Mouse (Mus musculus) layer of hippocampus, adult 9-10 months (tissue): ENCODE results near the gene Gm49387.

Source experiments
- DNase-seq: peaks from one replicate; pipeline ENCODE4 v3.0.0; 2022; ENCODE audit warnings: low spot score

Gene Gm49387

DNA sequence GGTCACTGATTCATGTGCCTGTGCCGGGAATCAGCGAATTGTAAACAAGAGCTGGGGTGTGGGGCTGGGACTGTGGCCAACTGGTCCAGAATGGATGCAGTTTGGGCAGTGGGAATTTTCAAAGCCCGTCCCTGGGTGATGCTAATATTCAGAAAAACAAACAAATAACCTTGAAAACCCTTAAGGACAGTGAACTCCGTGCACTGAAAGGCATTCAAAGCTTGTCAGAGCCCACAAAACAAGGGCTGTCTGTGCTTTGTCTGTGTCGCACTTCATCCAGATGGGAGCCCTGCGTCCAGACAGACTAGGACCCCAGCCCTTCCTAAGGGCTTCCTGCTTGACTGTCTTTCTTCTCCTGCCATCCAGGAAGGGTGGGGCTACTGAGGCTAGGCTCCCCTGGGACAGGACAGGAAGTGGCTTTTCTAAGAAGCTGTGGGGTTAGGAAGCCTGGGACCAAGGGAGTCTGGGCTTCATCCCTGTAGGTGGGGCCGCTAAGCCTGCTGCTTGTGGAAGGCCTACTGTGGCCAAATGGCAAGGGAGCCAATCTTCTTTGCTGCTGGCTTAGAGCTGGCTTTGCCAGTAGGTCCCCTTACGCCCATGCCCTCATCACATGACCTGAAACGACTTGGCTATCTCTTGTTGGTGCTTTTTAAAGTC, 22.0 kb upstream of the Gm49387 start:
- no peak for DNase-seq

DNA sequence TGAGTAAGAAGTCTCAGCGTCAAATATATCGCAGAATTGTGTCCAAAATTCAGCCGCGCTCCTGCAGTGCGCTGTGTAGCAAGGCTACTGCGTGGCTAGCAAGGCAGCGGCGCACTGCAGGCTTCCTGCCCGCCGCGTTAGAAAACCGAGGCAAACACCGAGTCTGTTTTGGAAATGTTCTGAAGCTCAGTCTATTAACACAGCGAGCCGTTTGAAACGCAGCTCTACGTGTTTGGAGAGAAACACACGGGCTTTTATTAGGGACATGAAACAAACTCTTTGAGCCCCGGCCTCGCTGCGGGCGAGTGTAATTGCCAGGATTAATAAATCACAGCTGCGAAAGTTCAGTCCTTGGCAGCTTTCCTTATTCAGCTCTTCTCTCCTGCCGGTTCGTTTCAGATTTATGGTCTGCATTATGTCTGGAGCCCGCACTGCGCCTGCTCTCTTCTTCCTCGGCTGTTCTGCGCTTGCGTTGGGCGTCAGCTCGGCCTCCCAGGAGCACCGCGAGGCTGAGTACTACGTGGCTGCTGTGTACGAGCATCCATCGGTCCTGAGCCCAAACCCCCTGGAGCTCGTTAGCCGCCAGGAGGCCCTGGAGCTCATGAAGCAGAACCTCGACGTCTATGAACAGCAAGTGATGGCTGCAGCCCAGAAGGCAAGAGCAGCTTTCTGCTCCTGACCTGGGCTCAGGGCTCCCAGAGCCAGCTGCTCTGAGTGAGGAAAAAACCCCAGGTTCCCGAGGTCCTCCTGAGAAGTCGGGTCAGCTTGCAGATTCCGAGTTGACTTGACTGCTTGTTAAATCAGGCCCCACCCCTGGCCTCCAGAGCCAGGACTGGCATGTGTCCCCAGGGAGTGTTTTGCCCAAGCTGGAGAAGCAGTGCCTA, 21.2 kb upstream of the Gm49387 start:
- DNase-seq, result peak; percentile 84

- DNase-seq, result no peak
Measured at GRCm38 (mm10) chr14:31660312-31661093, 19.8 kb upstream of the Gm49387 start.

GRCm38 (mm10) chr14:31659501-31660181, 19.0 kb upstream of the Gm49387 start:
- DNase-seq, result no peak

DNA sequence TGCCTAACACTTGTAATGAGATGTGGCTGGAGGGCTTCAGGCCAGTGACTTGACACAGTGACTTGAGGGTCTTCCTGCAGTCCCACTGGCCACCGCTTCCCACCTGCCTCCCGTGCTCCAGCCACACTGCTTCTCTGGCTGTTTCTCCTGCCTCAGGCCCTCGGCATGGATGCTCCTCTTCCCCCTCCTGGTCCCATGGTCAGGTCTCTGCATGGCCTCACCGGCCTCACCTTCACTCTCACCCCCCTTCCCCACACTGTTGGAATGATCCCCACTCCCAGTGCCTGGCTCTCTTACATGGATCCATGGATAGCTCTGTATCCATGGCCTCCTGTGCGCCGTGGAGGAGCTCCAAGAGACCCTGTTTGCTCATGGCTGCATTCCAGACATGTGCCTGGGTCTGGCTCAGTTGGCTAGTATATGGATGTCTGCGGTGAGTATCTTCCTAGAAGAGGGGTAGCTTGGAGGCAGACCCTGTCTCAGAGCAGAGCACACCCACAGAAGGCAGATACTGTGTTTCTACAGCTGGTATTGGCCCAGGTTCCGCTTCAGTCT, 17.5 kb upstream of the Gm49387 start:
- no peak for DNase-seq

- DNase-seq, result no peak
Measured at GRCm38 (mm10) chr14:31656857-31657645, 16.4 kb upstream of the Gm49387 start.

DNA sequence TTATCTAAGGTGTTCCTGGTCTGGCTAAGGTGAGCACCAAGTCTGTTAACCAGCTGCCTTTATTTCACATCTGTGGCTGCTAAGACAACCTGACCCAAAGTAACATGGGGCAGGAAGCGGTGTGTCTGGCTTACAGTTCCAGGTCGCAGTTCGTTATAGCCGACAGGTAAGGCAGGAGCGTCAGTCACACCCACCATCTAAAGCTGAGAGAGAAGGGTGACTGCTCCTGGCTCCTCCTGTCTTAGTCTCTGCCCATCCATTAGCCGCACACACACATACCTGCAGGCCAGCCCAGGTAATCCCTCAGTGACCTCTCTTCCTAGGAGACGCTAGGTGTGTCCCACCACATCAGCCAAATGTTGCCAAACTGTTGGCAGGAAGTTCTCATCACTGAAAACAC, 15.7 kb upstream of the Gm49387 start:
- no peak for DNase-seq

DNA sequence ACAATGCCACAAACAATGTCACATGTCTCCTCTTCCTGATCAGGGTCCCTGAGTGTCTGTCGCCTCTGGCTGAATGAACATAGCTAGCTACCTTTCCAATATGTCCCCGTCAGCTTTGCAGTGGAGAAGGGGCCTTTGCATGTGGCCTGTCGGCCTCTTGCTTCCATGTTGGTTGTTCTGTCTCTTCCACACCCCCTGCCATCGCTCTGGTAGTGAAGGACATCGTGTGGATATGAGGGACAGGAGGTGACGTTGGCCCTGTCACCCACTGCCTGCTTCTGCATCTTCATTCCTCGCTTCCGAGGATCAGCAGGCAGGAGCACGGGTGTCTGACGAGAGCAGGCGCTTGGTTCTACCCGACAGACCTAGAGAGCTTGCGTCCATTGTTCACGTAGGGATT, 14.7 kb upstream of the Gm49387 start:
- no peak for DNase-seq

- DNase-seq, result no peak
Measured at GRCm38 (mm10) chr14:31654816-31655215, 14.1 kb upstream of the Gm49387 start.

GRCm38 (mm10) chr14:31653101-31653875, 12.6 kb upstream of the Gm49387 start:
- no peak for DNase-seq

- DNase-seq, result no peak
Measured at GRCm38 (mm10) chr14:31652624-31653023, 11.9 kb upstream of the Gm49387 start.

- no peak for DNase-seq
Measured at GRCm38 (mm10) chr14:31652106-31652505, 11.4 kb upstream of the Gm49387 start.

DNA sequence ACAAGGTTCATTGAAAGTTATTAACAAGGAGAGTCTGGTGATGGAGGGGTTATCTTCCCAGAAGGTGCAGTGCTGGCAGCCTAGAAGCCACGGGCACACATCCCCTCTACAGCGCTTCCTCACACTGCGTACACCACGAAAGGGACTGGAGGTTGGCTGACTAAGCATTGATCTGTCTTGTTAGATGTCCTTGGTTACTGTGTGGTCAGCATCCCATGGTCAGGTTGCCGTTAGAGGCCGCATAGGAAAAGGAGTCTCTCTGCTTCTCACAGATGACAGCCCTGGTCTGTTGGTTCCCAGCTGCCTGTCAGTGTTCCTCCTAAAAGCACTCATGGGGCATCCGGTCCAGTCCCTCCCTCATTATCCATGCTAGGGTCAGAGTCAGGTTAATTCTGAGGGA, 10.5 kb upstream of the Gm49387 start:
- DNase-seq, result no peak

DNA sequence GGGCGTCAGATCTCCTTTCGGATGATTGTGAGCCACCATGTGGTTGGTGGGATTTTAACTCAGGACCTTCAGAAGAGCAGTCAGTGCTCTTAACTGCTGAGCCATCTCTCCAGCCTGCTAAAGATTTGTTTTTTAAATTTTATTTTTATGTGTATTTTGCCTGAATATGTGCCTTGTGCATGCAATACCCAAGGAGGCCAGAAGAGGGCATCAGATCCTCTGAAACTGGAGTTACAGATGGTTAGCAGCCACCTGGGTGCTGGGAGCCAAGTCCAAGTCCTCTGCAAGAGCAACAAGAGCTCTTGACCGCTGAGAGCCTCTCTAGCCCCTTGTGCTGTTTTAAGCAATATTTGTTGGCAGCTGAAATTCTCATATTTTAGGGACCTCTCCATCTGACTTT, 9.7 kb upstream of the Gm49387 start:
- no peak for DNase-seq

DNA sequence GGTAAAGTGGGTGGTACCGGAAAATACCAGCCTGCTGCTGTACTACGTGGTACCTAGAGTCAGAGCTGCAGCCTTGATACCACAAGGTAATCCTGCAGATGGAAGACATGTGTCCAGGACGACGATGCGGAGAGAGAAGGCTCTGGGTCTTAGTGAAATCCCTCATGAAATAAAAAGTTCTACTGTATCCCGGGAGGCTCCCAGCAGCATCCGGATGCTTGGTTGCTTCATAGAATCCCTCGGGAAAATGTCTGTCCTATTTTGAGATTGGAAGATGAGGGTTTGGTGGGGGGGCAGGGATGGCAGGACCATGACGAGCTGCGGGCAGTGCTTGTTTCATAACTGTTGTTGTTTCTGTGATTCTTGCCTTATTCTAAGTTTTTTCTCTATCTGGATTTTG, 7.3 kb upstream of the Gm49387 start:
- no peak for DNase-seq

GRCm38 (mm10) chr14:31645920-31646319, 5.2 kb upstream of the Gm49387 start:
- no peak for DNase-seq

DNA sequence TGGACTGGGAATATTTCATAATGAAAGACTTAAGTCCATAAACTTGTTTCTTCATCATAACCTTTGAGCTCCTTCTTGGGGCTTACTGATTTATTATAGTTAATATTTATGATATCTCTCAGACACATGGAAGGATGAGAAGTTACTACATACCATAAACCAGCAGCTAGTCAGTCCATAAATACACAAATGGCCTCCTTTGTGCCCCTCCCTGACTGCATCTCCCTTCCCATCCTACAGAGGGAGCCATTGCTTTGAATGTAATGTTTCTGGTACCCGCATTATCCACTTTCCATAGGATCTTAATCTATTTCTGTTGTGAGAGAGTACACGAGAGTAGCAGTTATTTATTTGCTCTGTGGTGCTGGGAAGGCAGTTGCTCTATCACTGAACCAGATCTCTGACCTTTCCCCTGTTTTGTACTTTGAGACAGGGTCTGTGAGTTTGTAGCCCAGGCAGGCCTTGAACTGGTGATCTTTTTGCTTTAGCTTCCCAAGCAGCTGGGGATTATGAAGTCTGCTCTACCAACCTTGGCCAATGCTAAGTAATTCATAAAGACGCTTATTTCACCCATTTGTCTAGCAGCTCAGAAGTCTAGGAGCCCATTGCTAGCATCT, 4.4 kb upstream of the Gm49387 start:
- DNase-seq, result no peak

DNA sequence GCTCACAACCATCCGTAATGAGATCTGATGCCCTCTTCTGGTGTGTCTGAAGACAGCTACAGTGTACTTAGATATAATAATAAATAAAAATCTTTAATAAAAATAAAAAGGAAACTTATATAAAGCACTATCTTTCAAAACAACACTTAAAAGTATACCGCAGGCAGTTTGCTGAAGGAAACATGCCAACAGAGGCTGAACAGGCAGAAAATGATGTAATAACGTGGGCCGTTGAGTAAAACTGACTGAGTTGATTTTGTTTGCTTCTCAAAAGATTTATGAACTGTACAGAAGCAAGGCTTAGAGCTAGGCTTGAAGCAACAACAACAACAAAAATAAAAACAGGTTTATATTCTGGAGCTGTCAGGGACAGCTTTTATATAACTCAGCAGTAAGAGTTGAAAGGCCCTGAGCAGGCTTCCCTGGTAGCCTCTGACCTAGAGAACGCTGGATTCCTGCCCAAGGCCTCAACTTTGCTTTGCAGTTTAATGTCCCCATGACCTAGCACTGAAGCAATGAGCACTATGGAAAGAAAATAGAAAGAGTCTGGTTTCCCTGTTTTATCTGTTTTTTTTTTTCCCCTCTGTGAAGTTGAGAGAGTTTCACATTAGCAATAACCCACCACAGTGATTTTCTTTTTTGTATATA, 3.6 kb upstream of the Gm49387 start:
- DNase-seq, result no peak

DNA sequence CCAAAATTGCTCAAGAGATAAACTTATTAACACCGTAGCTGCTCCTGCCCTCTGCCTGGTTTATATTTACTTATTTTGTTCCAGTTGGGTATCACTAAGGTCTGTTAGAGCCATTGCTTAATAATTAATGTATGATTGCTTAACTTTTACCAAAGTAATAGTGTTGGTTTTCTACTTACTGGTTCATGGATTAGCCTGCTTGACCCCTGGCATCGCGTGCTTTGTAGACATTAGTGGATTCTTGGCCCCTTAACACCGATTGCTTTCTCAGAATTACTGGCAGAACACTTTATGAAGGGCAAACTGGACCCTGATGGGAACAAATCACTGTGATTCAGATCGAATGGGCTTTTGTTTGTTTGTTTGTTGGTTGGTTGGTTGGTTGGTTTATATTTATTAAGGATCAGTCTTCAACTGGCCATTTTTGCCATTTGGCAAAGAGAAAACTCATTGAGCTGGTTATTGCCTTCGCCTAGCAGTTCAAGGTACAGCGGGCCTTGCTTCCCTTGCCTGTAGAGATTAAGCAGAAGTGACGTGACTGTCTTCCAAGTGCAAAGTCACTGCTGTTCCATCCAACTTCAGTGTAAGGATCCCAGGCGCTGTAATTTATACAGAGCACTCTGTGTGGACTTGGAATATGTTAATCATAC, 953 bp upstream of the Gm49387 start:
- no peak for DNase-seq
